Mouse (Mus musculus) heart, adult 9 months (tissue): ENCODE data around the gene Cel.

Source experiments
- DNase-seq, 2 experiments: peaks; one replicate each; pipeline ENCODE4 v3.0.0; 2022; ENCODE audit warnings: low spot score in 2 of 2

Cel gene

GRCm38 (mm10) chr2:28563303-28563702 is at the start of gene Cel:
Gene Cel, minus strand, starts transcription at chr2:28563403.
- no peak for DNase-seq

GRCm38 (mm10) chr2:28612436-28613063 is 49.3 kb upstream of the Cel start:
- DNase-seq: no peak

GRCm38 (mm10) chr2:28611407-28611787 is 48.2 kb upstream of the Cel start:
- DNase-seq: no peak

GRCm38 (mm10) chr2:28610716-28611406 is 47.7 kb upstream of the Cel start:
- DNase-seq: no peak

GRCm38 (mm10) chr2:28609851-28610250 is 46.6 kb upstream of the Cel start:
- DNase-seq: no peak

- no peak for DNase-seq
These were observed 44.4 kb upstream of the Cel start for GRCm38 (mm10) chr2:28607341-28608165.

GRCm38 (mm10) chr2:28606601-28607340 is 43.6 kb upstream of the Cel start:
- no peak for DNase-seq

GRCm38 (mm10) chr2:28605789-28606541 is 42.8 kb upstream of the Cel start:
- DNase-seq: no peak

GRCm38 (mm10) chr2:28603542-28603941 is 40.3 kb upstream of the Cel start:
- DNase-seq: no peak

GRCm38 (mm10) chr2:28601720-28602590 is 38.8 kb upstream of the Cel start:
- no peak for DNase-seq

- no peak for DNase-seq
These were observed 36.3 kb upstream of the Cel start for GRCm38 (mm10) chr2:28599569-28599900.

GRCm38 (mm10) chr2:28598692-28599568 is 35.7 kb upstream of the Cel start:
- DNase-seq: no peak

GRCm38 (mm10) chr2:28597733-28598547 is 34.7 kb upstream of the Cel start:
- DNase-seq: no peak

- no peak for DNase-seq
These were observed 33.8 kb upstream of the Cel start for GRCm38 (mm10) chr2:28596998-28597397.

- DNase-seq: no peak
These were observed 32.8 kb upstream of the Cel start for GRCm38 (mm10) chr2:28596021-28596420.

- no peak for DNase-seq
These were observed 29.6 kb upstream of the Cel start for GRCm38 (mm10) chr2:28592809-28593208.

GRCm38 (mm10) chr2:28591479-28591878 is 28.3 kb upstream of the Cel start:
- DNase-seq: peak in 1 of 2 experiments; percentile 50

- DNase-seq: no peak
These were observed 25.4 kb upstream of the Cel start for GRCm38 (mm10) chr2:28588574-28588973.

- no peak for DNase-seq
These were observed 22.5 kb upstream of the Cel start for GRCm38 (mm10) chr2:28585730-28586129.
